Mouse (Mus musculus) large intestine, adult 2 months (tissue): Measurements from ENCODE around the gene Cited2. TPM values are rescaled to one million over a fixed set of nuclear protein-coding genes. Genes with fewer than 3 reads are reported as not detected.

Source experiments
- DNase-seq: peaks from one replicate; pipeline ENCODE4 v3.0.0-alpha.2; 2012; ENCODE audit warnings: low read depth, low spot score
- WGBS: fragments of 180-500 bp; shearing (Covaris S2); methylation state at CpG from one replicate; pipeline ENCODE4 v1.1.7; 2018; 5-methylcytosine and 5-hydroxymethylcytosine counted together
- polyA plus RNA-seq: library from polyadenylated mRNA; depleted of rRNA; stranded (reverse); fragments of >200 nt; gene quantifications from 2 replicates; pipeline ENCODE4 v1.2.3, GENCODE M21; 2012; rRNA removed

Cited2 gene
- polyA plus RNA-seq, 1 experiment, result 30.9 TPM

GRCm38 (mm10) chr10:17774366-17774765 is 51.3 kb downstream of the Cited2 start:
- 86% methylated on average over 3 of the region's 3 CpGs for WGBS
- no peak for DNase-seq

- DNase-seq, result no peak
- 36% methylated on average over 4 of the region's 4 CpGs for WGBS
Measured at GRCm38 (mm10) chr10:17775079-17775478, 52.1 kb downstream of the Cited2 start.

Other genes with a start within 250 kb of the Cited2 start
- 0.02 and 0.07 TPM in 2 replicates for gene Txlnb, start 73.0 kb downstream of the Cited2 start, polyA plus RNA-seq
- 5.6 and 9.8 TPM in 2 replicates for gene Heca, start 224.8 kb downstream of the Cited2 start, polyA plus RNA-seq